Mouse (Mus musculus) hindbrain, embryonic 14.5 days (tissue): ENCODE results near the gene Utrn. TPM values are rescaled to one million over a fixed set of nuclear protein-coding genes. Genes with fewer than 3 reads are reported as not detected.

Experiments
- polyA plus RNA-seq: library from polyadenylated mRNA; unstranded; fragments of >200 nt; fragmentation: Nextera tagmentation; extraction: Ambion mirVana; gene quantifications from 2 replicates; pipeline ENCODE4 v1.2.1, GENCODE M21; 2014

Gene Utrn
- polyA plus RNA-seq, 1 experiment from 2014 or later: 28.2 TPM

Other genes with a start within 250 kb of the Utrn start
- gene Stx11, start 94.9 kb upstream of the Utrn start, polyA plus RNA-seq: 2.0 and 3.7 TPM in 2 replicates
- gene Sf3b5, start 136.0 kb upstream of the Utrn start, polyA plus RNA-seq: 25.9 and 28.1 TPM in 2 replicates
- gene Plagl1, start 191.1 kb upstream of the Utrn start, polyA plus RNA-seq: 40.8 and 44.1 TPM in 2 replicates